Mouse (Mus musculus) layer of hippocampus, adult 18-20 months (tissue): ENCODE results near the gene Nkapd1. TPM values are rescaled to one million over a fixed set of nuclear protein-coding genes. Genes with fewer than 3 reads are reported as not detected.

Source experiments
- total RNA-seq, 2 experiments: library from RNA; stranded (reverse); gene quantifications; 2 replicates each; pipeline ENCODE4 v1.2.3; 2021

Gene Nkapd1
- total RNA-seq, 2 experiments from 2014 or later = 18.3 to 19.5 TPM

Other genes with a start within 250 kb of the Nkapd1 start
- under 1 TPM in 1 of 2 experiments, not detected in 1; 0.25 TPM for gene Plet1, start 122.9 kb downstream of the Nkapd1 start, total RNA-seq
- gene Pts, start 88.7 kb downstream of the Nkapd1 start, total RNA-seq = 10 to 100 TPM; 30.7 to 36.7 TPM
- 10 to 100 TPM; 25.1 to 27.9 TPM for gene Il18, start 62.6 kb downstream of the Nkapd1 start, total RNA-seq
- gene Bco2, start 62.3 kb downstream of the Nkapd1 start, total RNA-seq = 1 to 10 TPM; 4.0 to 4.1 TPM
- gene Tex12, start 56.1 kb downstream of the Nkapd1 start, total RNA-seq = not detected
- gene Sdhd, start 13.7 kb downstream of the Nkapd1 start, total RNA-seq = 100 to 1,000 TPM; 118 to 124 TPM
- 100 to 1,000 TPM; 212 to 222 TPM for gene Timm8b, start 13.6 kb downstream of the Nkapd1 start, total RNA-seq
- 1 to 10 TPM; 2.3 to 2.8 TPM for gene Pih1d2, start 143 bp downstream of the Nkapd1 start, total RNA-seq
- 100 to 1,000 TPM; 122 to 124 TPM for gene Dlat, start 42.3 kb upstream of the Nkapd1 start, total RNA-seq
- gene Dixdc1, start 122.1 kb upstream of the Nkapd1 start, total RNA-seq = 10 to 100 TPM; 77.1 to 84.1 TPM
- 1 to 10 TPM; 1.2 to 1.5 TPM for gene 2310030G06Rik, start 129.1 kb upstream of the Nkapd1 start, total RNA-seq
- gene Cryab, start 133.9 kb upstream of the Nkapd1 start, total RNA-seq = 100 to 1,000 TPM; 171 to 201 TPM
- 1 to 10 TPM in 1 of 2 experiments, under 1 TPM in 1; 0.67 to 1.9 TPM for gene Hspb2, start 134.9 kb upstream of the Nkapd1 start, total RNA-seq
- 1 to 10 TPM; 5.2 to 5.9 TPM for gene Fdxacb1, start 150.8 kb upstream of the Nkapd1 start, total RNA-seq
- gene Alg9, start 157.6 kb upstream of the Nkapd1 start, total RNA-seq = 10 to 100 TPM; 27.3 to 28.0 TPM
- 10 to 100 TPM; 27.4 to 32.7 TPM for gene 1110032A03Rik, start 158.1 kb upstream of the Nkapd1 start, total RNA-seq
- 10 to 100 TPM; 17.4 to 17.7 TPM for gene Ppp2r1b, start 227.8 kb upstream of the Nkapd1 start, total RNA-seq